Mouse (Mus musculus) erythroblast, embryonic 14.5 days (primary cell): ENCODE results near the gene Zmat1.

ENCODE experiments used
- GATA1 ChIP-seq: IDR thresholded peaks from 2 replicates; pipeline ENCODE4 v1.6.1; 2012; ENCODE audit warnings: low read length, inconsistent platforms, mixed read lengths
- TAL1 ChIP-seq: IDR thresholded peaks from 3 replicates; pipeline ENCODE4 v1.6.1; 2012; ENCODE audit warnings: low read length, inconsistent platforms, mixed read lengths

GRCm38 (mm10) chrX:134930361-134930760, 78.6 kb downstream of the Zmat1 start:
- TF ChIP-seq TAL1: no peak
- TF ChIP-seq GATA1: no peak
